Mouse (Mus musculus) G1E (cell line): ENCODE results near the gene Stk32c.

ENCODE experiments used
- CTCF ChIP-seq: IDR thresholded peaks from 2 replicates; pipeline ENCODE4 v1.5.1; 2012; ENCODE audit warnings: low read depth, low read length, inconsistent platforms, mixed read lengths
- GATA1 ChIP-seq: IDR thresholded peaks from 2 replicates; pipeline ENCODE4 v1.6.1; 2012; ENCODE audit warnings: borderline replicate concordance, low read length, inconsistent platforms, mixed read lengths

DNA sequence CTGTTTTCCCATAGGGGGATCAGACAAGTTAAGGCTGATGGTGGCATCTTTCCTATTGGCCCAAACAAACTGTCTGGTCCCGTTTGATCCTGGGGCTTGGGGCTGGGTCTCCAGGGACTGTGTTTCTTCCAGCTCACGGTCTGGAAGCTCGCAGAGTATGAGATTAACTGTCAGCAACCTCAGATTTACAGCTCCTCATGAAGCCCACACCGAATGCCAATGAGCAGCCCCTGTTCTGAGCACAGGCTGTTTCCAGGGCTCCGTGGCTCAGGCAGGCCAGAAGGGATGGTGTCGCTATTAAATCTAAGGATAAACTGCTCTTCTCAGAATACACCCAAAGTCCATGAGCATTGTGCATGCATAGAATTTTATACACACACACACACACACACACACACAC lies 138.9 kb downstream of the Stk32c start:
- TF ChIP-seq CTCF (no peak), GATA1 (no peak)
